Mouse (Mus musculus): ENCODE measurements around the gene Rgs3. TPM values are rescaled to one million over a fixed set of nuclear protein-coding genes. Genes with fewer than 3 reads are reported as not detected.

Rgs3 gene
- polyA plus RNA-seq, 1 experiment from 2014 or later = 30.1 TPM

DNA sequence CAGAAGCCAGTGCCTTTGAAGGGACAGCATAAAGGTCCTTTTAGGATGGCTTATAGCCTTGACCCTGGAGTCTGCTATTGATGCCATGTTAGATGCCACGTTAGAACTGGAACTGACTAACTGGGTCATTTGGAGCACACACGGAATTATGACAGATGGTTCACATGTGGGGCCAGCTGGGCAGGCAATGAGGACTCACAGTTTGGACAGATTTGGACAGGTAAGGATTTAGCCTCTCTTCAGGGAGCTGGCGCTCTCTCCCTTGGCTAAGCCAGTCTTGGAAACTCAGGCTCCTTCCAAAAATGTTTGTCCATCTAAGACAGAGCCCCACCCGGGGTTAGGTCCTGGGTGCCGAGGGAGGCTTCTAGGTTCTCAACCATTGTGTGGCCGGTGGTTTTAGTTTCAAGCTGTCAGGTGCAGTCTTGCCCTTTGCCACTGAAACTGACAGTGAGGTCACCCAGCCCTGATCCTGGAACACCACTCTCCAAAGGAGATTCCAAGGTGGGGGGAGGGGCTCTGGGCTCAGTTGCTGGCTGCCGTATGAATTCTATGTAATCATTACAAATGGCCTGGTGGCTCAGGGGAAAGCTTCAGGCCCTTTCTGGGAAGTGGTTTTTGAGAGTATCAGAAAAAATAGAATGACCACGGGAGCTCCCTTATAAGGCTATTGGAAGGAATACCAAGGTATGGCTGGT lies 90.0 kb downstream of the Rgs3 start:
- Histone ChIP-seq H3K4me2 (ENCODE audit: low read depth, low read length) (no peak overlapping the region), H3K27ac (ENCODE audit: low read depth, low read length) (no peak overlapping the region), H3K27me3 (ENCODE audit: control insufficient read depth, insufficient read depth, low read length) (no peaks in the 10 kb centered on the region), H3K4me1 (ENCODE audit: control insufficient read depth, insufficient read depth, low read length) (no peaks in the 10 kb centered on the region), H3K9me3 (ENCODE audit: control insufficient read depth, low read length) (no peaks in the 10 kb centered on the region), H3K9ac (replicated peaks; ENCODE audit: low read depth, low read length) (no peak overlapping the region), H3K36me3 (ENCODE audit: control insufficient read depth, insufficient read depth, low read length) (no peaks in the 10 kb centered on the region), H3K4me3 (ENCODE audit: low read depth, low read length) (no peak overlapping the region)
- WGBS = 88% methylated on average over 8 of the region's 8 CpGs
- no peak for ATAC-seq (ENCODE audit: low read depth)

DNA sequence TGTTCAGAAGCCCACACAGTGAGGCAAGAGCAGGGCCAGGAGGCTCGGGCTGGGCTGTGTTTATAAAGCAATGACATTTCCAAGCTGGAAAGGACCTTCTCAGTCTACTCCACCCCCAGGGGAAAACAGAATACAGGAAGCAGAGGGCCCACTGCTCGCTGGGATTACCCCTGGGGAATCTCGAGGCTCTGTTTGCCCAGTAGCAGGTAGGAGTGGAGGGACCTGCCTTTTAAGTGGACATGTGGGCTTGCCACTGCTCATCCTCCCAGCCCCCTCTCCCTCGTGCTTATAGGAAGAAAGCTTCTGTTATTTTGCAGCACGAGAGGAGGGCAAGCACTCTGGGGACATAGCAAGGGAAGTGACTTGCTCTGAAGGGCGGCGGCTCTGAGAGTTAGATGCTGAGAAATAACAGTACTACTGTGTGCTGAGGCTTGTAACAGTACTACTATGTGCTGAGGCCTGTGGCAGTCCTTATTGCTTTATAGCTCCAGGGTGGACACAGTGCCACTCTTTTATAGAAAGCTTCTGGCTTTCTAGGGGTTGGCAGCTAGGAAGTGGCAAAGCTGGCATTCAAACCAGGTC lies 91.6 kb downstream of the Rgs3 start:
- Histone ChIP-seq H3K27me3 (ENCODE audit: control insufficient read depth, insufficient read depth, low read length) (no peaks in the 10 kb centered on the region), H3K4me2 (ENCODE audit: low read depth, low read length) (no peak overlapping the region), H3K9me3 (ENCODE audit: control insufficient read depth, low read length) (no peaks in the 10 kb centered on the region), H3K4me1 (ENCODE audit: control insufficient read depth, insufficient read depth, low read length) (no peaks in the 10 kb centered on the region), H3K9ac (replicated peaks; ENCODE audit: low read depth, low read length) (no peak overlapping the region), H3K36me3 (ENCODE audit: control insufficient read depth, insufficient read depth, low read length) (no peaks in the 10 kb centered on the region), H3K4me3 (ENCODE audit: low read depth, low read length) (no peak overlapping the region), H3K27ac (ENCODE audit: low read depth, low read length) (no peak overlapping the region)
- 66% methylated on average over 7 of the region's 7 CpGs for WGBS
- no peak for ATAC-seq (ENCODE audit: low read depth)

DNA sequence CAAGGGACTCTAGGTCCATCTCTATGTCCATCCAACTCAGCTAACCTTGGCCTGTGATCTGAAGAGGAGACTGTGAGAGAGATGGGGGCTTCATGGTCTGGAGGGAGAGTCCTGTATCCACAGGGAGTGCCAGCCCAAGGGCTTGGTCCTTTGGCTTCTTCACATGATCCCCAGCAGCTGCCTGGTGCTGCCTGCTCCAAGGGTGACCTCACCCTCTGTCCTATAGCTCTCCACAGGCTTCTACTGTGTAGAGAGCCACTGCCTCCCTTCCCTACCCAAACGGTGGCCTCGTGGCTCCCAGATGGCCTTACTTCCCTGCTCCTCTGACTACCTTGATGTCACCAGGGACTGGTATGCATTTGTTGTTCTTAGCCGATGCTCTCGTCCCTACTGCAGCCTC lies 92.6 kb downstream of the Rgs3 start:
- no peak overlapping the region for H3K27ac ChIP-seq (ENCODE audit: low read depth, low read length)
- no peak overlapping the region for H3K9ac ChIP-seq (replicated peaks; ENCODE audit: low read depth, low read length)
- no peaks in the 10 kb centered on the region for H3K27me3 ChIP-seq (ENCODE audit: control insufficient read depth, insufficient read depth, low read length)
- H3K4me1 ChIP-seq (ENCODE audit: control insufficient read depth, insufficient read depth, low read length) = no peaks in the 10 kb centered on the region
- H3K36me3 ChIP-seq (ENCODE audit: control insufficient read depth, insufficient read depth, low read length) = no peaks in the 10 kb centered on the region
- ATAC-seq (ENCODE audit: low read depth) = 0 out of 2 replicates have a peak, but pooled peaks have one; percentile 12
- WGBS = 69% methylated on average over 4 of the region's 4 CpGs
- H3K9me3 ChIP-seq (ENCODE audit: control insufficient read depth, low read length) = no peaks in the 10 kb centered on the region
- no peak overlapping the region for H3K4me3 ChIP-seq (ENCODE audit: low read depth, low read length)
- no peak overlapping the region for H3K4me2 ChIP-seq (ENCODE audit: low read depth, low read length)

DNA sequence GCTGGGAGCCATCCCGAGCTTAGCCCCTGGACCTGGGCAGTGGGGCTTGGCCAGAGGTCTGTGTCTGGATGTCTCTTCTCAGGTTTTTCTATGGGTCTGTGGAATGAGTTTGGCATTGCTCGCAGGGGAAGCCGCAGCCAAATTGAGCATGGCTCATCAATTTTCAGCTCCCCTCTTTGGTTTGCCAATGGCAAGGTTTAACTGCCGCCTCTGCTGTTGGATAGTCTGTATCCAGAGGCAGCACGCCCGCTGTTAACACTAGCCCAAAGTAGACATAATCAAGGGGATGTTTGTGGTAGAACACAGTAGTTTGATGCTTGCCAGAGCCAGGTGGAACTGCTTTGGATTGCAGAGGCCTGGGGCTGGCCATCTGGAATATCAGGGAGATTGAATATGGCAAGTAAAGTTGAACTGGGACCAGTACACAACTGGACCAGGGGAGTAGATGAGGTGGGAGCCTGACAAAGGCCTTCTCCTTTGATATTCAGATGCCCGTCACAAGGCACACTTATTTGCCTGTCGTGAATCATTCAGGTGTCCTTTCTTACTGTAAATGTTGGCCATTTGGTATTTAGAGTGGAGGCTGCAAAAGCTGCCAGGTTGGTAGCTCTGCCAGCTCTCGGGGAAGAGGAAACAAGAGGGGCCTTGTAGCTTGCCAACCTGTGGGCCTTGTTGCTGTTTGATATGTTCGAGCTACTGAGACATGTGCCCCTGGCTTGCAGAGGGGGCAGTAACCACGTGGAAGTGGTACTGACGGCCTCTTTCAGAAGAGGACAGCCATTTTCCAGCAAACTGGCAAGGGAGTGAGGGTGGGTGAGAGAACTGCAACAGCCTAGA lies 93.5 kb downstream of the Rgs3 start:
- no peak overlapping the region for H3K9ac ChIP-seq (replicated peaks; ENCODE audit: low read depth, low read length)
- H3K4me3 ChIP-seq (ENCODE audit: low read depth, low read length) = no peak overlapping the region
- no peak overlapping the region for H3K4me2 ChIP-seq (ENCODE audit: low read depth, low read length)
- 65% methylated on average over 12 of the region's 12 CpGs for WGBS
- no peaks in the 10 kb centered on the region for H3K9me3 ChIP-seq (ENCODE audit: control insufficient read depth, low read length)
- no peaks in the 10 kb centered on the region for H3K36me3 ChIP-seq (ENCODE audit: control insufficient read depth, insufficient read depth, low read length)
- 0 out of 2 replicates have a peak, but pooled peaks have one; percentile 6 for ATAC-seq (ENCODE audit: low read depth)
- no peak overlapping the region for H3K27ac ChIP-seq (ENCODE audit: low read depth, low read length)
- no peaks in the 10 kb centered on the region for H3K4me1 ChIP-seq (ENCODE audit: control insufficient read depth, insufficient read depth, low read length)
- no peaks in the 10 kb centered on the region for H3K27me3 ChIP-seq (ENCODE audit: control insufficient read depth, insufficient read depth, low read length)

DNA sequence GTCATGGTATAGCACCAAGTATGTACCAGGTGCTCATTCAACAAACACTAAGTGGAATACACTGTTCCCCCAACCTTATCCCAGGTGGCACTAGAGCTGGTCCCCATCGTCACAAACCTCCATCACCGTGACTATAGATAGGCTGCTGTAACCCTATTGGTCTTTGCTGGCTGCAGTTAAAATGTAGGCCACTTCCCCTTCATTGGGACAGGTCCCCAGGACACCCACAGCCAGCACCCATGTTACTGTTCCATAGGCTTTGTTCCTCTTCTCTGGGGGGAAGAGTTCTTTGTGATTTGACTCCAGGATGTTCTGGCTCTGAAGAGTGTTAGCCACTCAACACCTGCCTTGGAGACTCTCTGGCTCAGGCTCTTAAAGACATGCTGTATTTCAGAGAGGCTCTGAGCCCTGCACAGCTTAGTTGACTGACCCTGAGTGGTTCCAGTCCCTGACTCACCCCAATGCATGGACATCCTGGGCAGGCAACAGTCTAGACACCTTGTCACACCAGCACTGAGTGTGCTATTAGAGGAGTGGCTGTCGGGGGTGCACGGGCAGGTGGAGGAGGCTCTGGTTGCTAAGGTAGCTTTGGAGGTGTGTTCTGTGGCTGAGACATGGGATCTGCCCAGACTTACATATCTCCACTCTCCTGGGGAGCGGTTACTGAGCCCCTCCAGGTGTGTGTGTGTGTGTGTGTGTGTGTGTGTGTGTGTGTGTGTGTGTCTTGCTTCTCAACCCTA lies 94.4 kb downstream of the Rgs3 start:
- Histone ChIP-seq H3K27me3 (ENCODE audit: control insufficient read depth, insufficient read depth, low read length) (no peaks in the 10 kb centered on the region), H3K4me2 (ENCODE audit: low read depth, low read length) (no peak overlapping the region), H3K4me1 (ENCODE audit: control insufficient read depth, insufficient read depth, low read length) (peaks cover 4% of the 10 kb centered on the region; the same call in 1 of the 2 replicates), H3K9me3 (ENCODE audit: control insufficient read depth, low read length) (no peaks in the 10 kb centered on the region), H3K27ac (ENCODE audit: low read depth, low read length) (no peak overlapping the region), H3K36me3 (ENCODE audit: control insufficient read depth, insufficient read depth, low read length) (no peaks in the 10 kb centered on the region), H3K4me3 (ENCODE audit: low read depth, low read length) (no peak overlapping the region), H3K9ac (replicated peaks; ENCODE audit: low read depth, low read length) (no peak overlapping the region)
- no peak for ATAC-seq (ENCODE audit: low read depth)
- WGBS = 90% methylated on average over 5 of the region's 5 CpGs

DNA sequence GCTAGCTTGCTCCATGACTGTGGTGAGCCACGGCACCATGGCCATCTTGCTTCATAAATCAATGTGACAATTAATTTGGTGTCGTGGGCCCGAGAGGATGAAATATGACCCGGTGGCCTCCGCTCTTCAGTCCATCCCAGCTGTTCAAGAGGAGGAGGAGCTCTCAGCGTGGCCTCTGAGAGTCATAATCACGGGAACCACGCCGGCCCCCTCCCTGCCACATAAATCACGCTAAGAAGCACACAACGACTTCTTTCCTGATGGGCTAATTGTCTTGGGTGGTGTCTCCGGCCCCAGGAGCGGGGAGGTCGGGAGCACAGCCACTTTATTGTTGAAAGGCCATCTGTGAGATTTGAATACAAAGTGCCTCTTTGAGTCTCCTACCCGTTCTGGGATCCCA lies 99.6 kb downstream of the Rgs3 start:
- Histone ChIP-seq H3K4me2 (ENCODE audit: low read depth, low read length) (no peak overlapping the region), H3K9me3 (ENCODE audit: control insufficient read depth, low read length) (no peaks in the 10 kb centered on the region), H3K27me3 (ENCODE audit: control insufficient read depth, insufficient read depth, low read length) (no peaks in the 10 kb centered on the region), H3K4me1 (ENCODE audit: control insufficient read depth, insufficient read depth, low read length) (peaks cover 20% of the 10 kb centered on the region), H3K27ac (ENCODE audit: low read depth, low read length) (no peak overlapping the region), H3K4me3 (ENCODE audit: low read depth, low read length) (no peak overlapping the region), H3K36me3 (ENCODE audit: control insufficient read depth, insufficient read depth, low read length) (no peaks in the 10 kb centered on the region), H3K9ac (replicated peaks; ENCODE audit: low read depth, low read length) (no peak overlapping the region)
- peak; percentile 19; the same call in 1 of the 2 replicates for ATAC-seq (ENCODE audit: low read depth)
- WGBS = 4% methylated on average over 15 of the region's 15 CpGs

DNA sequence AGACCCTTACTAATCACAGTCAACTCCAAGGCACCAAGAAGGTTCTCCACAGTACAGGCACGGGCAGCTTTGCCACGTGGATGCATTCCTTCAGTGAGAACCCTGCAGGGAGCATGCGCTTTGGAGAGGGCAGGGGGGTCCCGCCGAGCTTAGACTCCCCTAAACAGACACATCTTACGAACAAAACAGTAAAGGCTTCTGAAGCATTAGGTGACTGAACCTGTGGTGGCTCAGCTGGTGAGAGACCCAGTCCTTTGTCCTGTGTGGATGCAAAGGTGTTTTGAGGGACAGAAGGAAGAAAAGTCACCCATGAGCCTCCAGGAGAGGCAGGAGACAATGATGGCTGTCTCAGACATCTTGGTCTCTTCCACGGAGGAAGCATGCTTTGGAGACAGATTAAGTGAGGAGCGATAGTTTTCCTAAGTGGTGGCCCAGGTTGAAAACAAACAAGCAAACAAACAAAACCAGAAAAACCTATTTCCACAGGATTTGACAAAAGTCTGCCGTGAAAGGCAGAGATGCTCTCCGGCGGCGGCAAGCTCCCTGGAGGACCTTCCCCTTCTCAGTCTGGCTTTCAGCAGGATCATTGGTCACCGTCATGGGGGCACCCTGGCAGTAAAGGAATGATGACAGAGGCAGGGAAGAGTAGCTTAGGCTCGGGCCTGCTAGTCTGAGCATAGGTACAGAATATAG lies 100.4 kb downstream of the Rgs3 start:
- Histone ChIP-seq H3K9ac (replicated peaks; ENCODE audit: low read depth, low read length) (no peak overlapping the region), H3K4me3 (ENCODE audit: low read depth, low read length) (no peak overlapping the region), H3K27ac (ENCODE audit: low read depth, low read length) (peak overlapping the region; percentile 24), H3K9me3 (ENCODE audit: control insufficient read depth, low read length) (no peaks in the 10 kb centered on the region), H3K36me3 (ENCODE audit: control insufficient read depth, insufficient read depth, low read length) (no peaks in the 10 kb centered on the region), H3K27me3 (ENCODE audit: control insufficient read depth, insufficient read depth, low read length) (no peaks in the 10 kb centered on the region), H3K4me1 (ENCODE audit: control insufficient read depth, insufficient read depth, low read length) (peaks cover 20% of the 10 kb centered on the region), H3K4me2 (ENCODE audit: low read depth, low read length) (no peak overlapping the region)
- peak; percentile 33; the same call in 1 of the 2 replicates for ATAC-seq (ENCODE audit: low read depth)
- WGBS = 10% methylated on average over 14 of the region's 14 CpGs

DNA sequence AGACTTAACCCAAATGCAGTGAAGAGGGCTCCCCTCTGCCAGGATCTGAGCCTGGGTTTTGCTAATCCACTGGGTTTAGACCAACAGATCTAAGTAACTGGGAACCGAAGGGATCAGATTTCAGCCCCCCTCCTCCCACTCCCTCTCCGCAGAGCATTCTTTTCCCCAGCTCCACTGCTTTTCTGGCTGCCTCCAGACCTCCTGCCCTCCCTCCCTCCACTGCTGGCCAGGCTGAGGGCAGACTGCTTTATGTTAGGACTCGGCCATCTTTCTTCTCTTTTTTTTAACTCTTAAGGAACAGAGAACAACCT lies 100.9 kb downstream of the Rgs3 start:
- Histone ChIP-seq H3K9ac (replicated peaks; ENCODE audit: low read depth, low read length) (no peak overlapping the region), H3K9me3 (ENCODE audit: control insufficient read depth, low read length) (no peaks in the 10 kb centered on the region), H3K4me2 (ENCODE audit: low read depth, low read length) (no peak overlapping the region), H3K4me3 (ENCODE audit: low read depth, low read length) (no peak overlapping the region), H3K4me1 (ENCODE audit: control insufficient read depth, insufficient read depth, low read length) (peaks cover 20% of the 10 kb centered on the region), H3K36me3 (ENCODE audit: control insufficient read depth, insufficient read depth, low read length) (no peaks in the 10 kb centered on the region), H3K27ac (ENCODE audit: low read depth, low read length) (peak overlapping the region; percentile 24), H3K27me3 (ENCODE audit: control insufficient read depth, insufficient read depth, low read length) (no peaks in the 10 kb centered on the region)
- 3% methylated on average over 3 of the region's 3 CpGs for WGBS
- ATAC-seq (ENCODE audit: low read depth) = peak; percentile 31; the same call in 1 of the 2 replicates

Data from neural tube, embryonic 14.5 days (tissue).